Mouse (Mus musculus): ENCODE data around the gene Zfp536.

The Zfp536 gene

DNA sequence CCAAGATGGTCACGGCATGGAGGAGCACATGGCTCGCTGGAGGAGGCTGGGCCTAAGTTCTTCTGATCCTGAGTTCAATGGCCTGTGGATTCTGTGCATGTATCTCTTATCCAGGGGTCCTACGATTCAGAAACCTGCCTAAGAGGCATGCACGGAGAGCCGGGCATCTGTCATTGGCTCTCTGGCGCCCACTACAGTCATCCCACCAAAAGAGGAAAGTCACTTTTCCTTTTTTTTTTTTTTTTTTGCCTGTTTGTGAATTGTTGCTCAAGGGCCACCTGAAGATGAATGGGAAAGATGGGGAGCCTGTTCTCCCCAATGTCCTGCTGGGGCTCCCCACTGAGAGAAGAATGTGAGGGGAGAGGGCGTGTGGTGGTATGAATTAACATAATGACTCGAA, 301.7 kb downstream of the Zfp536 start:
- DNase-seq (ENCODE audit: low spot score in 2 of 2): no peak

DNA sequence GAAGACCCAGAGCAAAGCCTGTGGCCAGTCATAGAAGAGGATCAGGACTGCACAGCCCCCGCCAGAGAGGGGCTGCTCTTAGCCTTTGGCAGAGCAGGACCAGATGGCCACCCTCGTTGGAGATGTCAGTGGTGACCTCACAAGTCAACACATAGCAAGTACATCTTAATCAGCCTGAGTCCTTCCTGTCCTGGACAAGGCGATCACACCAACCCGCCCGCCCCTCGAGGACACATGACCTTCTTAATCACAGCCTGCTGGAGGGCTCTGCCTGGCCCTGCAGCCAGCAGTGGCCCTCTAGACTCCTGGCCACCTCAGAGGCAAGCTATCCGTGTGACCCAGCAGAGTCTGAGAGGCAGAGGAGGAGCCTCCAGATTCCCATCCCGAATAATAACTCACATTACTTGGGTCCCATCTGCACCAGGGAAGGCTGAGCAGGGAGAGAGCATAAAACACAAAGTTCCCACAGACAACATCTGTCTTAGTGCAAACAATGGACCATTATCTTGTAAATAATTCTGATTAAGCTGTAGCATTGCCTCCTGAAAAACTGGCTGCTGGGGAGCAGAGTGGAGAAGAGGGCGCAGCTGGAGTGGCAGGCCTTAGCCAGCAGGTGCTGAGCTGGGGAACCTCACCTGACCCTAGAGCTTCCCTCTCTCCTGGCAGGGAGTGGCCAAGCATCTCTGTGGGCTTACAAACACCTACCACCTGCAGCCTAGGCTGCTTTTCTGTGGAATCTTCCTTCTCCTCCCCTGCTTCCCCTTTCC, 306.8 kb downstream of the Zfp536 start:
- DNase-seq (ENCODE audit: low spot score in 2 of 2): no peak

DNA sequence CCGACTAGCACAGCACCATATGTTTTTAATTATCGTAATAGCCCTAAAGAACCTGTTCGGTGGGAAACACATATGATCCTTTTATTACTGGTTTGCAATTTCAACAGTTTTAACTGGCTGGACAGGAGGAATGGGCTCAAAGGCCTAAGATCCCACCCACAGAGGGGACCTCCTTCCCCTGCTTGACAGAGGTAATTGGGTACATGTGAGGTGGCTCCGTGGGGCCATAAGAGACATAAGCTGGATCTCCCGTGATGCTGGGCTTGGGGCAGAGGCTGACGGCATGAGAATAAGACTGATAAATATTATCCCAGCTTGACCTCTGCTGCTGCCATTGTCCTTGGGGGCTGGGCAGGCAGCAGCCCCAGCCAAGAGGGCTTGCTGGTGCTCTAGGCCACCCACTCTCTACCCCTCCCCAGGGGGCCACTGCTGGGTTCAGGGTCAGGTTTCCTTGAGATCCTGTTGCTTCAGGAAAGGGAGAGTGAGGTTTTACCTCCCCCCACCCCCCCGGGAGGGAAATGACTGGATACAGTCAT, 309.2 kb downstream of the Zfp536 start:
- no peak for DNase-seq (ENCODE audit: low spot score in 2 of 2)

DNA sequence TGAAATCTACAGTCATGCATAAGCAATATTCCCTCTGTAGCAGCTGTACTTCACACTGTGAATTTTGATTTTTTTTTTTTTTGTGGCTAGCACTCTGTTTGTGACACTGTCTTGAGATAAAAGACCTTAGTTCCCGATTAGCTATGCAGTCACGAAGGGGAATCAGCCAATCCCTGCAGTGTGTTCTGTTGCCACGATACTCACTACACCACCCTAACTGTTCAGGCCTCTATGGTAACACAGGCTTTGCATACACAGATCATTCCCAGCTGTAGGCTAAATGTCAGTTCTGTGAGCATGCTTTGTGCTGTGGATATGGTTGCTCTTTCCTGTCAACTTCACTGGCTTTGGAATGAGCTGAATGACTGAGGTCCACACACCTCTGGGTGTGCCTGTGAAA, 325.9 kb downstream of the Zfp536 start:
- DNase-seq (ENCODE audit: low spot score in 2 of 2): no peak

DNA sequence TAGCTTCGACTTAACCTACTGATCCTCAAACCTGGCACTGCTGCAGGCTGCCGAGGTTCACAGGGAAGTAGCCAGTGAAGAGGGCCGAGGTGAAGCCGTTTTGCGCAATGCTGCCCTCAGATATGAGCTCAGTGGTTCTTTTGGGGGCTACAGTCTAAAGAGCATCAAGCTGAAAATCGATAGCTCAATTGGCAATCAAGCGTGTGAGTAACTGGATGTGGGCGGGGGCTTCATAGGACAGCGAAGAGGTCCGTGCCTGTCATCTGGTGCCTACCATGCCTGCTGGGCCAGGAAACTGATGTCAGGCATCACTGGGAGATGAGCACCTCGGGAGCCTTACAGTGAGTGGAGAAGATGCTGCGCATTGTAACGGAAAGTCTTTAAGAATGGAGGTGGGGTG, 333.5 kb downstream of the Zfp536 start:
- no peak for DNase-seq (ENCODE audit: low spot score in 2 of 2)

DNA sequence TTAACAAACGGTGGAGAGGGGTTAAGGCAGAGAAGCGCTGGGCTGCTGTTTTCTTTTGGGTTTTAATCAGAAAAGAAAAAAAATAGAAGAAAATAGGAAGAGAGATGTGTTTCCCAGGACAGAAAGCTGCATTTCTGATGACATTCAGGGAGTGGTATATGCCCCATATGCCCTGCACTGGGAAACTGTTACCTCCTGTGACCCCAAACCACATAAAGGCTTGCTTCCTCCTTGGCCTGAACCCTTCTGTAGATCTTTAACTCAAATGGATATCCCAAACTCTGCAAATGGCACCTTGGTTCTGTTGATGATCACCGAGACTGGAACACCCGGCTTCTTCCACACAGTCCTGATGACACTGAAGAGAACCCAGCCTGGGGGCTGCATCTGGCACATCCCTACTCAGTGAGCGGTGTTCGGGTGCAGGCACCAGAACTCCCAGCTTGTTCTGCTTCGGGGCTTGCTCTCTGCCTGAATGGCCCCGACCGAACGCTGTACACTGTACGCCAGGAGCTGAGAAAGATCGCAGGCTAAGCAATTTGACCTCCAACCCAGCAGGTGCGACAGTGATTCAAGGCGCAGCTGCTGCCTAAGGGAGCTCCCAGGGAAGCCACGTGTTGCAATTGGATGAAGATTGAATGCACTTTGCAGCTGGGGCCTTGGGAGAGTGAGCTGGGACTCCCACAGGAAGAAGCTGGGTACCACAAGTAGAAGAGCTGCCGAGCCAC, 334.2 kb downstream of the Zfp536 start:
- no peak for DNase-seq (ENCODE audit: low spot score in 2 of 2)

DNA sequence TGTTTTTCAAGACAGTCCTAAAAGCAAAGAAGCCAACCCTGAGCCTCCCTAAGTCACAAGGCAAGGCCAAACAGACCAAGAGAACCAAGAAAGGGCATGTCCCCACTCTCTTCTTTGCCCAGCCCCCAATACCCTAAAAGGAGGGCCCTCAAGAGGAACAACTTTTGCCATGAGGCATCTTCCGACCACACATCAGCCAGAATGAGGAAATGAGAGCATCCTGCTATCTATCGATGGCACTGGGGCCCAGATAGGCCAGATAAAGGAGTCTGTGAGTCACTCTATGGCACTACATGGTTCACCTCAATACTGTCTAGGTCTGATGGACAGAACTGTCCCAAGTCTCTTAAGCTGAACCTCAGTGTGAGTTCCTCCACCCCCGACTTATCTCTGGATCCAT, 335.6 kb downstream of the Zfp536 start:
- DNase-seq (ENCODE audit: low spot score in 2 of 2): no peak

DNA sequence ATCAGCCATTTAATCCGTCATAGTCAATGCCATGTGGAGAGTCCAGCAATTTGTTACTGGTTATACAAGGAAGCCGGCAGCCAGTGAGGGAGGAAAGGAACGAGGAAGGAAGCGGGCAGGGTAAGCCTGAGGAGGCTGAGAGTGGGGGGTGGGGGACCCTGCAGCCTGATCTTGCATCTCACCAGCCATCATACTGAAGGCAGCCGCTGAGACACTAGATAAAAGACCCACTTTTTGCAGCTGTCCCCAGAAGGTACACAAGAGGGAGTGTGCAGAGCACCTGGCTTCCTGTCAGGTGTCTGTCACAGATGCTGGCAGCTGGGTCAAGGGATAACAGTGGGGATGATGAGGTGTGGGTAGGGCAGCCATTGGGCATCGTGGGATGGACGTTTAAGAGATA, 340.3 kb downstream of the Zfp536 start:
- DNase-seq (ENCODE audit: low spot score in 2 of 2): no peak

DNA sequence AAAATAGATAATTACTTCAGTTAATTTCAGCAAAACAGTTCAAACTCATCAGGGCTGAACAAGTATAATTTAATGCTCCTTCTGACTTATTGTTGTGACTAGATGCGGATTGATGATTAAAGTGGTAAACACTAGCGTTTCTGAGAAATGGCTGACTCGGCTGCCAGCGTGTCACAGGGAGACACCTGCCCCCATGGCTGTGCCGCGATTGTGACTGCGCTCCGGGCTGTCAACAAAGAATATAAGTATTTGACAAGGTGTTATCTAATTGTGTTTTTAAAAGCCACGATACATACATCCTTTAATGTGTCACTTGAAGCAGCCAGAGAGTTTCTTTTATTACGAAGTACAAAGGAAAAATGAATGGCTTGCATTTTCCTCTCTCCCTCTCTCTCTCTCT, 342.0 kb downstream of the Zfp536 start:
- DNase-seq (ENCODE audit: low spot score in 2 of 2): no peak

DNA sequence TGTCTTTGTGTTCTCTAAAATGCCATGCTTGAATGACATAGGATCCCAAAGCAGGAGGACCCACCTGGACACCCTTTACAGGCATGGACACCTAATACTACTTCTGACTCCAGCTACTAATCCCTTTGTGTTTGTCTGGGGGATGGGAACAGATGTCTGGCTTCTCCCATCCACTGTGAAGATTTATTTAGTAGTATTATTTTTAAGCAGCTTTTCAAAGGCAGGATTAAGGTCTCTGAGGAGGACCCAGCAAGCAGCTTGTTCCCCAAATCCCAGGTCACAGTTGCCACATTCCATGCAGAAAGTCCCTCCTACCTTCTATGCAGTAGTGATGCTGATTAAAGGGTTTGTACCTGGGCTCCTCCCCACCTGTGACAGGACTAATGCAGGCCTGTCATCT, 347.4 kb downstream of the Zfp536 start:
- DNase-seq (ENCODE audit: low spot score in 2 of 2): no peak

DNA sequence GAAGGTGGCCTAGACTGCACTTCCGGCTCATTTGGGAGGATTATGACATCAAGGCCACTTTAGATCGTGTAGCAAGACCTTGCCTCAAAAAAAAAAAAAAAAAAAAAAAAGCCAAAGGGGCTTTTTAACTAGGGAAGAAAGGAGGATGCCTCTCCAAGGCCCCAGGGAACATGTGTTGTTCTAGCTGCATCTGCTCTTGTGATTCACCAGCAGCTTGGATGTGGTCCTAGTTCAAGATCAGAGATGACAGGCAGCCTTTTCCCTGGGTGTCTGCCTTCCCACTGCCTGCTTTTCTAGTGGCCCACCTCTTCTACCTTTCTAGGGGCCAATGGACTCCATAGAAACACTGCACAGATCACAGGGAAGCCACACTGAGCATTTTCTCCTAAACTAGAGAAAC, 350.5 kb downstream of the Zfp536 start:
- DNase-seq (ENCODE audit: low spot score in 2 of 2): no peak

Data from frontal cortex, postnatal 10 days (tissue).